Mouse (Mus musculus) CH12.LX (cell line): ENCODE measurements around the gene Calcoco2.

ENCODE experiments used
- CHD2 ChIP-seq: IDR thresholded peaks from 2 replicates; pipeline ENCODE4 v1.6.1; 2011; ENCODE audit warnings: low read length, improper control_type of control experiment
- MAX ChIP-seq: IDR thresholded peaks from 2 replicates; pipeline ENCODE4 v1.6.1; 2011; ENCODE audit warnings: low read length, improper control_type of control experiment
- POLR2A ChIP-seq: IDR thresholded peaks from 2 replicates; pipeline ENCODE4 v1.6.1; 2011; ENCODE audit warnings: low read depth, mild to moderate bottlenecking, improper control_type of control experiment, low read length
- TCF12 ChIP-seq: IDR thresholded peaks from 2 replicates; pipeline ENCODE4 v1.6.1; 2014; ENCODE audit warnings: low read depth, mild to moderate bottlenecking, inconsistent platforms, low read length, improper control_type of control experiment

GRCm38 (mm10) chr11:96082682-96083081, 29.1 kb downstream of the Calcoco2 start:
- TF ChIP-seq POLR2A (no peak), CHD2 (no peak), MAX (no peak), TCF12 (no peak)
